32 mouse cellular contexts compared by ENCODE assay signal in the genomic region with DNA sequence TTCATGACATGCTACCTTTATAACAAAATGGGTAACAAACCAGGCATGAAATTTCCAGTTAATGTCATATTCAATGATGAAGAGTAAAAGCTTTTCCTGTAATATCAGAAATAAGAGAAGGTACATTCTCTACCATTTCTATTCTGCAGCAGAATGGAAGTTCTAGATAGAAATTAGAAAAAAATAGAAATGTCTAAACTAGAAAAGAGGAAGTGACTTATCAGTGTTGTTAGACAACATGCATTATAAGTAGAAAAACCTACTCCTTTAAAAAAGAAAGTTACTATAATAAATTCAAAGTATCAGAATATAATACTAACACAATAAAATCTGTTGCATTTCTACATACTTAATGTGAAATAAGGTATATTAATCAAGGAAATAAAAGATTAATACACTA.
"Had no signal": no experiment of that assay in that cellular context is flagged by ENCODE, and none has a peak within 500 bp of the region (broad histone marks: within the 10 kb centered on the region; RNA-seq: fewer than 3 reads in every experiment).

No protein-coding gene starts in this region.

- H3K9me3 ChIP-seq: limb, embryonic 10.5 days; limb, embryonic 12.5 days; limb, embryonic 13.5 days; limb, embryonic 15.5 days; liver, embryonic 12.5 days; liver, embryonic 13.5 days; liver, embryonic 15.5 days; lung, embryonic 15.5 days; megakaryocyte, embryonic 14.5 days; midbrain, embryonic 10.5 days; midbrain, embryonic 12.5 days; midbrain, embryonic 13.5 days; midbrain, embryonic 15.5 days; neural tube, embryonic 12.5 days had no signal

- H3K36me3 ChIP-seq: liver, embryonic 13.5 days; liver, embryonic 15.5 days; lung, embryonic 15.5 days; midbrain, embryonic 15.5 days; neural tube, embryonic 12.5 days had no signal

- DNase-seq: left cerebral cortex, postnatal 4 days; liver; liver, embryonic 13.5 days; liver, postnatal 0 days; lung, adult 18-20 months; lung, adult 2 months; lung, embryonic 14.5 days; lung, postnatal 10 days; lung, postnatal 14 days; lung, postnatal 36 days; lung, postnatal 4 days; midbrain, embryonic 14.5 days had no signal

- H3K4me1 ChIP-seq: limb, embryonic 10.5 days; limb, embryonic 12.5 days; limb, embryonic 13.5 days; limb, embryonic 15.5 days; lung, embryonic 15.5 days; midbrain, embryonic 10.5 days; midbrain, embryonic 12.5 days; midbrain, embryonic 13.5 days; midbrain, embryonic 15.5 days; neural tube, embryonic 12.5 days had no signal

- H3K4me2 ChIP-seq: limb, embryonic 12.5 days; limb, embryonic 13.5 days; limb, embryonic 15.5 days; liver, embryonic 11.5 days; liver, embryonic 12.5 days; liver, embryonic 13.5 days; liver, embryonic 15.5 days; lung, embryonic 14.5 days; lung, embryonic 15.5 days; midbrain, embryonic 11.5 days; midbrain, embryonic 12.5 days; midbrain, embryonic 13.5 days; midbrain, embryonic 15.5 days; neural tube, embryonic 12.5 days had no signal

- H3K27ac ChIP-seq: limb, embryonic 10.5 days; limb, embryonic 12.5 days; limb, embryonic 13.5 days; limb, embryonic 15.5 days; liver, embryonic 12.5 days; liver, embryonic 13.5 days; liver, embryonic 14.5 days; liver, embryonic 15.5 days; lung, embryonic 15.5 days; macrophage; midbrain, embryonic 10.5 days; midbrain, embryonic 12.5 days; midbrain, embryonic 13.5 days; midbrain, embryonic 15.5 days; neural tube, embryonic 12.5 days had no signal

- H3K9ac ChIP-seq: limb, embryonic 12.5 days; limb, embryonic 13.5 days; limb, embryonic 15.5 days; liver, embryonic 12.5 days; liver, embryonic 13.5 days; liver, embryonic 14.5 days; liver, embryonic 15.5 days; liver, postnatal 0 days; lung, embryonic 14.5 days; lung, embryonic 15.5 days; midbrain, embryonic 12.5 days; midbrain, embryonic 13.5 days; midbrain, embryonic 15.5 days; neural tube, embryonic 12.5 days had no signal

- H3K27me3 ChIP-seq: limb, embryonic 12.5 days; limb, embryonic 13.5 days; limb, embryonic 15.5 days; liver, embryonic 12.5 days; liver, embryonic 13.5 days; liver, embryonic 15.5 days; lung, embryonic 15.5 days; megakaryocyte, embryonic 14.5 days; midbrain, embryonic 12.5 days; midbrain, embryonic 13.5 days; midbrain, embryonic 15.5 days; neural tube, embryonic 12.5 days had no signal

- ATAC-seq: liver, embryonic 12.5 days; liver, postnatal 0 days; lung, postnatal 0 days; midbrain, embryonic 13.5 days; midbrain, embryonic 15.5 days; midbrain, embryonic 16.5 days had no signal

- H3K4me3 ChIP-seq: limb, embryonic 10.5 days; limb, embryonic 12.5 days; limb, embryonic 13.5 days; limb, embryonic 15.5 days; liver, embryonic 12.5 days; liver, embryonic 13.5 days; liver, embryonic 15.5 days; lung, embryonic 15.5 days; megakaryocyte, embryonic 14.5 days; midbrain, embryonic 10.5 days; midbrain, embryonic 12.5 days; midbrain, embryonic 13.5 days; midbrain, embryonic 15.5 days; myocyte; neural tube, embryonic 12.5 days had no signal
